Mouse (Mus musculus) retina, postnatal 7 days (tissue): ENCODE data around the gene Zbtb9.

Experiments used
- DNase-seq: peaks from one replicate; pipeline ENCODE4 v3.0.0-alpha.2; 2012; ENCODE audit warnings: low read depth, low spot score

Gene Zbtb9

DNA sequence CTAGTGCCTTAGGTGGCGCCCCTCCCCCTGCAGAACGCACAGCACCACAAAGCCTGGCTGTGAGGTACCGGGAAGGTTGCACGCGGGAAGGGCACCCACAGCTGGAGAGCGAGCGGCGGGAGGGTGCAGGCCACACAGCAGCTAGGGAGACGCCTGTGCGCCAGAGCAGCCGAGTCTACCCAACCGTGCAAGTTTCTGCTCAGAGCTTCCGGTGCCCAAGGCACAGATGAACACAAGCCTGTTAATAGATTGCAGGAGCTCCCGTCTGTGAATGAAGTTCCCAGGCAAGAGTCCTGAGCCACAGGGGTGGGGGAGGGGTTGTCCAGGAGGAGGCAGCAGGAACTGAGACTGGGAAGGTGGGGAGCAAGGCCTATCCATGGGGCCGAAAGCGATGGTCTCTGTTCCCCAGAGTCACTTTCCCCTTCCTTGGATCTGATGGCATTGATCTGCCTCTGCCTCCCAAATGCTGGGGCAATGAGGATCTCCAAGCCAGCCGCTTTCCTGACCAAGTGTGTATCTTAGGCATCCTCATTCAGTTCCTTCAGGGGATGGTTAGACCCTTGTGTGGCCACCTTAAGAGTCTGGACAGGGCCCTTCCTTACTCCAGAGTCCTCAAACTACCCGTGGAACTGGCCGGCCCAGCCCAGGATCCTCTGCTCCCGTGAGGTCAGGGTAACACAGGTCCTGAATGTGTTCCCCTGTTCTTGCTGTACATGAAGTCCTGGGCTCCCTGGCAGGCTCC lies 67.5 kb downstream of the Zbtb9 start:
- no peak for DNase-seq

DNA sequence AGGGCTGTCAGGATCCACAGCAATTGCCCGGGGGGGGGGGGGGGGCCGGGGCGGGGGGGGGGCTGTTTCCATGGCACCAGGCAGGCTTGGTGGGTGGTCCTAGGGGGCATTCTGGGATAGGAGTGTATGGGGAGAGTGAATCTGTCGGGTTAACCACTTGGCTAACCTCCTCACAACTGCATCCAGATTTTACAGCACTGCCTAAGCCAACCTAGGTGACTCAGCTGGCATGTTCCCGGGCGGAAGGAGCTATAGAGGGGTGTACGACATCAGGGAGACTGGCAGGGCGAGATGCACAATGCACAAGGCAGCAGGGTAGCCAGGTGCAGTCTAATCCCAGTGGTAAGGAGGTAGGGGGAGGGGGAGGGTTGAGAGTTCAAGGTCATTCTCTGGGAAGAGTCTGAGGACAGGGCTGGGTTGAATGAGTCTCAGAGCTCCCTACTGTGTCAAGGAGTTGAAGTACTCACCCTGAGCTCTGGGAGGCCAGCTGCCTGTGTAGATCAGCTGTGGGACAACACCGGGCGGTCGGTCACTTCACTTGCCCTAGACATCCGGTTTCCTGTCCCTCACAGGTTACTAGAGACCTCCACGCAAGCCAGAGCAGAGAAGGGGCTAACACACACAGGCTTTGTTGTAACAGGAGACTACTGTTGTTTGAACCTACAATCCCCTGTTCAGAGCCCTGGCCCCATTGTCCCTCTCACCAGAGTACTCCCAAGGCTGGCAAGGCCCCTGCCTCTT lies 68.2 kb downstream of the Zbtb9 start:
- no peak for DNase-seq

DNA sequence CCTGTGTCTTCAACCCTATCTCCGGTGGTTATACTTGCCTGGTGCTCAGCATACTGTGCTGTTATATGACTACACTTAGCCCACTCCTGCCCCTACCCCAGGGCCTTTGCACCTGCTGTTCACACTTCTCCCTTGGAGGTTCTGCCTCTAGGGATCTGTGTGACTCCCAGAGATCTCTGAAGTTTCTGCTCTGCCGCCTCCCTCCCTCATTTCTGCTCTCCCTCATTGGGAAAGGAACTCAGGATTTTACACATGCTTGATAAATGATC lies 68.8 kb downstream of the Zbtb9 start:
- no peak for DNase-seq

- DNase-seq: no peak
Observed at GRCm38 (mm10) chr17:27042840-27043239, 69.9 kb downstream of the Zbtb9 start.

GRCm38 (mm10) chr17:27045164-27045563 lies 72.2 kb downstream of the Zbtb9 start:
- DNase-seq: no peak

DNA sequence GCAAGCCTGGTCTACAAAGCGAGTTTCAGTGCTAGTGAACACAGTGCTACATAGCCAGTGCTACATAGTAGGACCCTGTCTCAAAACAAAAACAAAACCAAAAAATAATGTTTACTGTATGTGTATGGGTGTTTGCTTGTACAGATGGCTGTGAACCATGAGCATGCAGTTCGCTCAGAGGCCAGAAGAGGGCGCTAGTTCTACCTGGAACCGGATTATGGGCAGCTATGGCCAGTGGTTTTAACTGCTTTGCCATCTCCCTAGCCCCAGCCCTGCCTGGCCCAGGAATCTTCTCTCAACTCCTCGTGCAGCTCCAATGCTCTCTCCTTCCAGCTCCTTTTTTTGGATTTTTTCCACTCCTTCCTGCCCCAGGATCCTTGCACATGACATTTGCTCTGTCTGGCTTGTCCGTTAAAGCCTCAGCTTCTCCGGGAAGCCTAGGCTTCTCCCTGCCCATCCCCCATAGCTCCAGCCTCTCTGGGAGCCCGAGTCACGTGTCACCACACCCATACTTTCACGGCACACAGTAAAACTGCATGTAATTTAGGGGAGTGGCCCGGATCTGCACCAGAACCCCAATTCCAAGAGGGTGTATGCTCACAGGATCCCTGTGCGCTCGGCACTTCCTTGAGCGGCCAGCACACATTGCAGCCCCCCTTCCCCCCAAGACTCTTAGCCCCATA lies 74.9 kb downstream of the Zbtb9 start:
- DNase-seq: no peak

DNA sequence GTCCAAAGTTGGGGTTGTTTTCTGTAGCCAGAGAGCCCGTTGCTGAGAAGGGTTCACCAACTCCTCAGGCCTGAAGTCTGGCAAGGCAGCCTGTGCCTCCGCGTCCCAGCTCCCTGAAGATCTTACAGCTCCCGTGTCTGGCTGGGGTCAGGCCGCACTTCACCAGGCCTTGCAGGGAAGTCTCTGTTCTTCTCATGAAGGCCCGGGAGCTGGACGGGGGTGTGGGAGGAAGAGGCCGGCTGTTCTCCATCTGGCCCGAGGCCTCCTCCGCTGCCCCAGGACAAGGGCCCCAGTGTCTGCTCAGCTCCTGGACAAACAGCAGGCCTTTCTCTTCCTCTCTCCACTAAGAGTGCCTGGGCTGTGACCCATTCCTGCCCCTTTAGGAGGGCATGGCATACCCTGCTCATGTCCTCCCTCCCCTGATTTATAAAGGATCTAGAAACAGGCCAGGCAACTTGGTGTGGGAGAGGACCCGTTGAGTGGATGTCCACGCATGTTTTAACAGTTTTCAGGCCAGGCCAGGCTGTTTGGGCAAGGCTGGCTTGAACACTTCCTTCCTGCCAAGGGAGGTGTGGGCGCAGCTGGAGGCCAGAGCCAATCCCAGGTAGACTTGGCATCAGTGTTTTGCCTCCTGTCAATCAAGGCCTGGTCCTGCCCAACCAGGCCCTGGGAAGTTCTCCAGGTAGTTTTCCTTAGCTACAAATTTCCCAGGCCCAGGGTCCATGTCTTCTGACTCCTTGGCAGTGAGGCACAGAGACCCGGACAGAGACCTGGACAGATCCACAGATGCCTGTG lies 75.7 kb downstream of the Zbtb9 start:
- DNase-seq: no peak

- DNase-seq: no peak
Observed at GRCm38 (mm10) chr17:27050853-27051252, 77.9 kb downstream of the Zbtb9 start.

GRCm38 (mm10) chr17:27051514-27051913 lies 78.5 kb downstream of the Zbtb9 start:
- no peak for DNase-seq

DNA sequence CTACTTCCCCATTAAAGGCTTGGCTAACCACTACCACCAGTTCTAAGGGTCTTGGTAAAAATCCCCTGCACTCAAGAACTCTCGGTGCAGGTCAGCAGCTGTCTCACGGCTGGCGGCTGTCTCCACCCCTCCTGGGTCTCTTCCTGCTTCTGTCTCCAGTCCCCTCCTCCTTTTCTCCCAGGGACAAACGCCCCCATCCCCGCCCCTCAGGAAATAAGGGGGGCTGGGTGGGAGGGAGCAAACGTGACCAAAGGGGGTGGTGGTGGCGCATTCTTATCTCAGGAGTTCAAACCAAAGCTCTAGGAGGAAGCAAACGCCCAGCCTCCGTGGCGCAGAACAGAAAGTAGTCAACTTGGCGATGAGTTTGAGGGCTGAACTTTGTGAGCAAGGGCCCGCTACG lies 83.2 kb downstream of the Zbtb9 start:
- DNase-seq: no peak

DNA sequence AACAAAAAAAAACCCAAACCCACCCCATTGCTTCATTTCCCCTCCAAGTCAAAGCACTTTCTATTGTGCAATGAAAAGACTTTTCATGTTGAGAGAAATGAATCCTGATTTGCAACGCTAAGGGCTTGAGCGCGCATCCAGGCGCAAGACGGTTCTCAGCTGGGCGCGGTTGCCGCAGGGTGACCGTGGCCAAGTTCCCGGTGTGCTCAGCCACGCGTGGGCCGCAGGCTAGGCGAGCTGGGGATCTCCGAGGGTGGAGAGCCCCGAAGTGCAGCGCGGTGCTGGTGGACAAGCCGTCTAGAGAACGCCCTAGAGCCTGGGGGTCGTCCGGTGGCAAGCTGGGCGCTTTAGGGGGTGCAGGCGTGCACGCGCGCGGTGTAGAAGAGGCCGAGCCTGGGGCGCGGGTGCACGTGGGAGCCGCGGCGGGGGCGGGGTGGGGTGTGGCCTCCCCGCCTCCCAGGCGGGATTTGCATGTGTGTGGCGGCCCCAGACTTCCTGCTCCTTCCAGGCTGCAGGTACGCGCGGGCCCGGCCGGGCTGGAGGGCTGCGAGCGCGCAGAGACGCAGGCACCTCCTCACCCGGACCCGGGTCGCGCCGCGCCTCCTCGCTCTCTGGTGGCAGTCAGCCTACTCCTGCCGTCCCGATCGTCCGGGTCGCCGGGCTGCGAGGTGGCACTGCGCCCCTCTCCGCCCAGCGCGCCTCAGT lies 84.0 kb downstream of the Zbtb9 start, which contains the start of gene Itpr3:
Gene Itpr3, plus strand, starts transcription at position 493 of the 705 bp plus-strand sequence.
- no peak for DNase-seq

- DNase-seq: no peak
Observed at GRCm38 (mm10) chr17:27057517-27058055, 84.6 kb downstream of the Zbtb9 start.
